ENCODE assay signal across 23 mouse cellular contexts in the genomic region with DNA sequence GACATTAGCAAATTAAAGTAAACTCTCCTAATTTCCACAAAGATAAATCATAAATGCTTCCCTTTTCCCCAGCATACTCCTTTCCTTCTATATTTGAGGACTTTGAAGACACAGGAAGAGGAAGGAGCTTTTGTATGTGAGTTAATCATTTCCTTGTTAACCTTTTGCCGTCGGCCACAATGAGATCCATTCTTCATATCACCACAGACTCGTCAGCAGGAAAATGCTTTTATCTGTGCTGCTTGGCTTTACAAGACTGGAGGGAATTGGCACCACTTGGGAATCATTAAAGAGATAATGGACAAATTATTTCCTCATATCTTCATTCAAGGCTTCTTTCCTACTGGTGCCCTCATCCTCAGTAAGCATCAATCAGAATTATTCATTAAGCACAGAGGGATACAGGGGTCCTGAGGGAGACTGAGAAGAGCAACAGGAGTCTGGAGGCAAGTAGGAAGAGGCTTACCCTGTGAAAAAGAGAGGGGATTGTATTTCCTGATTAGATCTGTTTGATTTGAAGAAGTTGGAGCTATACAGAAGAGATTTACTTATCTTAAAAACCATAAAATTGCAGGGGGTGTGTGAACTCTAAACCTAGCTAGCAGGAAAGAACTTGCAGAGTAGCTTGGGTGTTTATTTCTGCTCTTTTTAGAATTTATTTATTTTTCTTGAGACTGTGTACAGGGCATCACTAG.
A peak's percentile ranks its signal among the peaks of the same experiment; 100 is the strongest.
DNase-seq lines count a peak whose midpoint lies in the region; ATAC-seq and TF ChIP-seq lines count a peak whose summit lies in the region.
"Had no signal": no experiment of that assay in that cellular context is flagged by ENCODE, and none has a peak within 500 bp of the region (broad histone marks: within the 10 kb centered on the region; RNA-seq: fewer than 3 reads in every experiment).

No protein-coding gene starts in this region.

- no peak overlapping the region for H3K9ac ChIP-seq in hindbrain, postnatal 0 days (replicated peaks; ENCODE audit: low read length)
- H3K9ac ChIP-seq in hindbrain, embryonic 14.5 days: no peak overlapping the region
- no peak overlapping the region for H3K9ac ChIP-seq in midbrain, embryonic 15.5 days
- H3K9ac ChIP-seq: embryonic facial prominence, embryonic 13.5 days; liver, postnatal 0 days had no signal

- H3K36me3 ChIP-seq in hindbrain, postnatal 0 days (ENCODE audit: insufficient read depth, low read length): no peaks in the 10 kb centered on the region
- H3K36me3 ChIP-seq in hindbrain, embryonic 14.5 days (replicated peaks; ENCODE audit: control insufficient read depth, insufficient read depth): no peaks in the 10 kb centered on the region
- H3K36me3 ChIP-seq in midbrain, embryonic 15.5 days (replicated peaks): no peaks in the 10 kb centered on the region
- H3K36me3 ChIP-seq: embryonic facial prominence, embryonic 13.5 days; heart, embryonic 10.5 days; limb, embryonic 10.5 days had no signal

- no peak overlapping the region for H3K27ac ChIP-seq in hindbrain, postnatal 0 days
- H3K27ac ChIP-seq in hindbrain, embryonic 14.5 days: no peak overlapping the region
- no peak overlapping the region for H3K27ac ChIP-seq in midbrain, embryonic 15.5 days
- H3K27ac ChIP-seq: embryonic facial prominence, embryonic 13.5 days; gastrocnemius, adult 2 months; heart, embryonic 10.5 days; limb, embryonic 10.5 days had no signal

- no peaks in the 10 kb centered on the region for H3K27me3 ChIP-seq in hindbrain, postnatal 0 days (ENCODE audit: insufficient read depth, low read length)
- H3K27me3 ChIP-seq in hindbrain, embryonic 14.5 days (ENCODE audit: control insufficient read depth, insufficient read depth, low read length): no peaks in the 10 kb centered on the region
- H3K27me3 ChIP-seq in midbrain, embryonic 15.5 days (replicated peaks): no peaks in the 10 kb centered on the region
- H3K27me3 ChIP-seq: embryonic facial prominence, embryonic 13.5 days had no signal

- TF ChIP-seq CTCF in hindbrain, postnatal 0 days (IDR thresholded peaks at IDR 0.05; ENCODE audit: low read depth): no peak

- H3K9me3 ChIP-seq in hindbrain, postnatal 0 days (ENCODE audit: low read length): no peaks in the 10 kb centered on the region
- no peaks in the 10 kb centered on the region for H3K9me3 ChIP-seq in hindbrain, embryonic 14.5 days (ENCODE audit: control insufficient read depth, low read length)
- no peaks in the 10 kb centered on the region for H3K9me3 ChIP-seq in midbrain, embryonic 15.5 days
- H3K9me3 ChIP-seq: embryonic facial prominence, embryonic 13.5 days; heart, embryonic 10.5 days; limb, embryonic 10.5 days had no signal

- 36% methylated on average over 3 of the region's 3 CpGs for WGBS in hindbrain, postnatal 0 days
- 15% methylated on average over 3 of the region's 3 CpGs for WGBS in hindbrain, embryonic 14.5 days
- WGBS in midbrain, embryonic 15.5 days: 24% methylated on average over 3 of the region's 3 CpGs

- no peak overlapping the region for H3K4me2 ChIP-seq in hindbrain, postnatal 0 days (ENCODE audit: low read depth, low read length)
- no peak overlapping the region for H3K4me2 ChIP-seq in hindbrain, embryonic 14.5 days (replicated peaks)
- no peak overlapping the region for H3K4me2 ChIP-seq in midbrain, embryonic 15.5 days
- H3K4me2 ChIP-seq: embryonic facial prominence, embryonic 13.5 days had no signal

- peak; percentile 24 for DNase-seq in embryo, embryonic 10 days (ENCODE audit: low spot score)
- DNase-seq in embryo, embryonic 9.5 days (ENCODE audit: extremely low spot score): no peak
- DNase-seq in hindbrain, postnatal 0 days (ENCODE audit: low spot score): peak; percentile 10
- no peak for DNase-seq in hindbrain, embryonic 14.5 days (ENCODE audit: low spot score)
- DNase-seq in embryo, embryonic 11.5 days (ENCODE audit: low read depth, low spot score): peak; percentile 9
- no peak for DNase-seq in adrenal gland, adult 8-10 months
- DNase-seq in layer of hippocampus, postnatal 14 days (ENCODE audit: low spot score in 2 of 2): no peak
- DNase-seq: adrenal gland, postnatal 14 days; cerebellum, adult 11-12 months; cerebellum, postnatal 25 days; gastrocnemius, adult 2 months; kidney, adult 9 months; kidney, postnatal 36 days; liver, postnatal 0 days; lung, postnatal 10 days had no signal

- no peak for ATAC-seq in hindbrain, postnatal 0 days
- ATAC-seq in hindbrain, embryonic 14.5 days (ENCODE audit: low FRiP score): no peak
- peak; percentile 94 for ATAC-seq in midbrain, embryonic 15.5 days (replicated peaks)
- ATAC-seq: activated CD4-positive, CD25-positive, alpha-beta regulatory T cell, adult 4 months; CD4-positive, CD25-positive, alpha-beta regulatory T cell, adult 4 months; hindbrain, embryonic 16.5 days; liver, postnatal 0 days had no signal

- H3K4me1 ChIP-seq in hindbrain, postnatal 0 days (ENCODE audit: insufficient read depth, low read length): no peaks in the 10 kb centered on the region
- H3K4me1 ChIP-seq in hindbrain, embryonic 14.5 days (replicated peaks; ENCODE audit: control insufficient read depth, insufficient read depth, low read length): no peaks in the 10 kb centered on the region
- no peaks in the 10 kb centered on the region; the same call in 1 of the 2 replicates for H3K4me1 ChIP-seq in midbrain, embryonic 15.5 days
- H3K4me1 ChIP-seq: embryonic facial prominence, embryonic 13.5 days; heart, embryonic 10.5 days had no signal

- no peak overlapping the region for H3K4me3 ChIP-seq in hindbrain, postnatal 0 days (ENCODE audit: low read length)
- no peak overlapping the region for H3K4me3 ChIP-seq in hindbrain, embryonic 14.5 days (replicated peaks; ENCODE audit: low read length)
- H3K4me3 ChIP-seq in midbrain, embryonic 15.5 days: no peak overlapping the region
- H3K4me3 ChIP-seq: embryonic facial prominence, embryonic 13.5 days; gastrocnemius, adult 2 months; heart, embryonic 10.5 days; limb, embryonic 10.5 days; myocyte had no signal

Comparison
In these comparisons a context has a peak if more than half of its experiments do, and no peak if none do; other contexts are left out.
1. DNase-seq: peak in embryo, embryonic 10 days (single experiment), hindbrain, postnatal 0 days (single experiment) and embryo, embryonic 11.5 days (single experiment); none in embryo, embryonic 9.5 days (single experiment), hindbrain, embryonic 14.5 days (single experiment), adrenal gland, adult 8-10 months (single experiment) and layer of hippocampus, postnatal 14 days (0 of 2).